In genomic region chr1:75798375-75799099, GRCm38 (mm10) we compare ENCODE assay signal across 9 mouse cellular contexts.
DNase-seq lines count a peak whose midpoint lies in the region; ATAC-seq and TF ChIP-seq lines count a peak whose summit lies in the region.
"Had no signal": no experiment of that assay in that cellular context is flagged by ENCODE, and none has a peak within 500 bp of the region (broad histone marks: within the 10 kb centered on the region; RNA-seq: fewer than 3 reads in every experiment).

No protein-coding gene starts in this region.

- H3K9ac ChIP-seq in midbrain, embryonic 13.5 days (replicated peaks), result no peak overlapping the region
- no peak overlapping the region for H3K9ac ChIP-seq in midbrain, postnatal 0 days (replicated peaks; ENCODE audit: low read length, poor library complexity, severe bottlenecking)
- no peak overlapping the region for H3K9ac ChIP-seq in liver, embryonic 12.5 days
- H3K9ac ChIP-seq: hindbrain, embryonic 15.5 days had no signal

- 0 out of 2 replicates have a peak, but pooled peaks have one; percentile 30 for ATAC-seq in midbrain, embryonic 13.5 days
- no peak for ATAC-seq in midbrain, postnatal 0 days (ENCODE audit: low FRiP score)
- no peak for ATAC-seq in liver, embryonic 12.5 days

- intact Hi-C loops in gastrocnemius, adult 2 months (cut with DNase I), result no loop called here
- intact Hi-C loops in heart, postnatal 10 days (cut with DNase I), result no loop called here

- no peak for TF ChIP-seq CTCF in midbrain, postnatal 0 days (IDR thresholded peaks at IDR 0.05)
- TF ChIP-seq CTCF in gastrocnemius, adult 2 months (IDR thresholded peaks at IDR 0.05), result no peak

- no peak for DNase-seq in midbrain, postnatal 0 days (ENCODE audit: low spot score)
- peak; percentile 72 for DNase-seq in gastrocnemius, adult 2 months
- peak; percentile 64 to 70 for DNase-seq in heart, postnatal 10 days
- DNase-seq in lung, postnatal 25 days (ENCODE audit: low spot score), result peak; percentile 4
- DNase-seq in thymus, postnatal 0 days (ENCODE audit: low spot score), result no peak
- DNase-seq: adrenal gland, postnatal 36 days had no signal

- H3K4me2 ChIP-seq in midbrain, embryonic 13.5 days (replicated peaks), result no peak overlapping the region
- H3K4me2 ChIP-seq in midbrain, postnatal 0 days (ENCODE audit: low read depth, low read length, poor library complexity, severe bottlenecking), result no peak overlapping the region
- no peak overlapping the region for H3K4me2 ChIP-seq in liver, embryonic 12.5 days
- H3K4me2 ChIP-seq: hindbrain, embryonic 15.5 days had no signal

- H3K4me1 ChIP-seq in midbrain, embryonic 13.5 days (replicated peaks), result peaks cover 23% of the 10 kb centered on the region
- no peaks in the 10 kb centered on the region for H3K4me1 ChIP-seq in midbrain, postnatal 0 days (ENCODE audit: insufficient read depth, low read length)
- no peaks in the 10 kb centered on the region for H3K4me1 ChIP-seq in liver, embryonic 12.5 days
- H3K4me1 ChIP-seq: hindbrain, embryonic 15.5 days had no signal

- 0 out of 2 replicates have a peak, but pooled peaks cover 4% of the 10 kb centered on the region for H3K27me3 ChIP-seq in midbrain, embryonic 13.5 days
- H3K27me3 ChIP-seq in midbrain, postnatal 0 days (ENCODE audit: insufficient read depth, low read length), result no peaks in the 10 kb centered on the region
- no peaks in the 10 kb centered on the region for H3K27me3 ChIP-seq in liver, embryonic 12.5 days (replicated peaks)
- H3K27me3 ChIP-seq: hindbrain, embryonic 15.5 days had no signal

- H3K4me3 ChIP-seq in midbrain, embryonic 13.5 days (replicated peaks), result no peak overlapping the region
- H3K4me3 ChIP-seq in midbrain, postnatal 0 days (ENCODE audit: low read depth, low read length), result no peak overlapping the region
- no peak overlapping the region for H3K4me3 ChIP-seq in gastrocnemius, adult 2 months
- H3K4me3 ChIP-seq in liver, embryonic 12.5 days, result no peak overlapping the region
- H3K4me3 ChIP-seq: hindbrain, embryonic 15.5 days had no signal

- H3K27ac ChIP-seq in midbrain, embryonic 13.5 days, result no peak overlapping the region
- no peak overlapping the region for H3K27ac ChIP-seq in midbrain, postnatal 0 days (ENCODE audit: low read depth, low read length)
- no peak overlapping the region for H3K27ac ChIP-seq in gastrocnemius, adult 2 months
- no peak overlapping the region for H3K27ac ChIP-seq in liver, embryonic 12.5 days
- H3K27ac ChIP-seq: hindbrain, embryonic 15.5 days had no signal

- H3K9me3 ChIP-seq in midbrain, embryonic 13.5 days, result no peaks in the 10 kb centered on the region
- no peaks in the 10 kb centered on the region for H3K9me3 ChIP-seq in midbrain, postnatal 0 days (ENCODE audit: low read length)
- H3K9me3 ChIP-seq in liver, embryonic 12.5 days (replicated peaks), result no peaks in the 10 kb centered on the region
- H3K9me3 ChIP-seq: hindbrain, embryonic 15.5 days had no signal

- WGBS in midbrain, embryonic 13.5 days, result 66% methylated on average over 6 of the region's 6 CpGs
- WGBS in midbrain, postnatal 0 days, result 65% methylated on average over 6 of the region's 6 CpGs
- 33% methylated on average over 6 of the region's 6 CpGs for WGBS in liver, embryonic 12.5 days (ENCODE audit: insufficient replicate concordance)

- H3K36me3 ChIP-seq in midbrain, embryonic 13.5 days, result no peaks in the 10 kb centered on the region
- no peaks in the 10 kb centered on the region for H3K36me3 ChIP-seq in midbrain, postnatal 0 days (ENCODE audit: insufficient read depth, low read length)
- no peaks in the 10 kb centered on the region for H3K36me3 ChIP-seq in liver, embryonic 12.5 days
- H3K36me3 ChIP-seq: hindbrain, embryonic 15.5 days had no signal

Comparison
In these comparisons a context has a peak if more than half of its experiments do, and no peak if none do; other contexts are left out.
1. DNase-seq: peak in gastrocnemius, adult 2 months (single experiment), heart, postnatal 10 days (2 of 2) and lung, postnatal 25 days (single experiment); none in midbrain, postnatal 0 days (single experiment) and thymus, postnatal 0 days (single experiment).